Mouse (Mus musculus) stomach, embryonic 14.5 days (tissue): ENCODE measurements around the gene Tnrc6b. TPM values are rescaled to one million over a fixed set of nuclear protein-coding genes. Genes with fewer than 3 reads are reported as not detected.
A peak's percentile ranks its signal among the peaks of the same experiment; 100 is the strongest.

ENCODE experiments used
- ATAC-seq: fragments of 200-750 bp; cut with Nextera tagmentation; 2 replicates; pipeline ENCODE4 v1.8.0; 2017; ENCODE audit warnings: low read depth, moderate TSS enrichment; ENCODE audit not compliant: insufficient number of reproducible peaks, insufficient read depth, low FRiP score
- H3K27ac ChIP-seq: fragments of 300-500 bp; sonication (generic); 2 replicates; pipeline ENCODE4 v1.5.1; 2014; ENCODE audit warnings: mild to moderate bottlenecking, low read length, moderate library complexity, mixed read lengths
- H3K27me3 ChIP-seq: fragments of 300-500 bp; sonication (generic); 2 replicates; pipeline ENCODE4 v1.6.1; 2014; ENCODE audit warnings: low read length, control low read depth, mixed read lengths; ENCODE audit not compliant: control insufficient read depth, insufficient read depth
- H3K36me3 ChIP-seq: fragments of 300-500 bp; sonication (generic); 2 replicates; pipeline ENCODE4 v1.6.1; 2014; ENCODE audit warnings: mild to moderate bottlenecking, control low read depth, low read length, moderate library complexity, mixed read lengths; ENCODE audit not compliant: control insufficient read depth, insufficient read depth
- H3K4me1 ChIP-seq: fragments of 300-500 bp; sonication (generic); 2 replicates; pipeline ENCODE4 v1.6.1; 2014; ENCODE audit warnings: low read length, control low read depth, mixed read lengths; ENCODE audit not compliant: control insufficient read depth, insufficient read depth
- H3K4me2 ChIP-seq: fragments of 300-500 bp; sonication (generic); replicated peaks from 2 replicates; pipeline ENCODE4 v1.6.1; 2014; ENCODE audit warnings: low read depth, low read length, control low read depth
- H3K4me3 ChIP-seq: fragments of 300-500 bp; sonication (generic); 2 replicates; pipeline ENCODE4 v1.5.1; 2014; ENCODE audit warnings: low read depth, low read length, control low read depth
- H3K9ac ChIP-seq: fragments of 300-500 bp; sonication (generic); replicated peaks from 2 replicates; pipeline ENCODE4 v1.6.1; 2014; ENCODE audit warnings: low read depth, mild to moderate bottlenecking, control low read depth, low read length, moderate library complexity, mixed read lengths
- H3K9me3 ChIP-seq: fragments of 300-500 bp; sonication (generic); 2 replicates; pipeline ENCODE4 v1.6.1; 2016; ENCODE audit warnings: low read depth, low read length, control low read depth; ENCODE audit not compliant: control insufficient read depth
- WGBS: fragments of 180-500 bp; shearing (Covaris S2); extraction: QIAGEN DNeasy Blood & Tissue Kit; methylation state at CpG from one replicate; pipeline ENCODE4 v1.1.7; 2014; 5-methylcytosine and 5-hydroxymethylcytosine counted together
- polyA plus RNA-seq: library from polyadenylated mRNA; unstranded; fragments of >200 nt; fragmentation: Nextera tagmentation; extraction: Ambion mirVana; gene quantifications from 2 replicates; pipeline ENCODE4 v1.2.1, GENCODE M21; 2014

Gene Tnrc6b
- polyA plus RNA-seq, 1 experiment from 2014 or later: 25.5 TPM

- Histone ChIP-seq H3K27me3 (no peaks in the 10 kb centered on the region), H3K4me2 (no peak overlapping the region), H3K36me3 (no peaks in the 10 kb centered on the region), H3K4me3 (no peak overlapping the region), H3K9me3 (no peaks in the 10 kb centered on the region), H3K4me1 (peaks cover 29% of the 10 kb centered on the region; the same call in 1 of the 2 replicates), H3K27ac (no peak overlapping the region), H3K9ac (no peak overlapping the region)
- 49% methylated on average over 7 of the region's 7 CpGs for WGBS
- ATAC-seq: no peak
Measured at GRCm38 (mm10) chr15:80680347-80681030, 30.6 kb upstream of the Tnrc6b start.

- H3K9ac ChIP-seq: no peak overlapping the region
- ATAC-seq: no peak
Measured at GRCm38 (mm10) chr15:80681466-80681881, 29.6 kb upstream of the Tnrc6b start.

GRCm38 (mm10) chr15:80682343-80682742, 28.8 kb upstream of the Tnrc6b start:
- WGBS: 83% methylated on average over 8 of the region's 8 CpGs
- no peak for ATAC-seq
- H3K27ac ChIP-seq: peak overlapping the region; percentile 44; the same call in 1 of the 2 replicates

More at GRCm38 (mm10) chr15:80681466-80681881, 29.6 kb upstream of the Tnrc6b start:
- Histone ChIP-seq H3K4me3 (no peak overlapping the region), H3K9me3 (no peaks in the 10 kb centered on the region), H3K4me1 (peaks cover 29% of the 10 kb centered on the region; the same call in 1 of the 2 replicates), H3K4me2 (no peak overlapping the region), H3K27me3 (no peaks in the 10 kb centered on the region), H3K36me3 (no peaks in the 10 kb centered on the region), H3K27ac (no peak overlapping the region)
- 81% methylated on average over 4 of the region's 4 CpGs for WGBS

GRCm38 (mm10) chr15:80683151-80683550, 28.0 kb upstream of the Tnrc6b start:
- 66% methylated on average over 6 of the region's 6 CpGs for WGBS
- Histone ChIP-seq H3K9me3 (no peaks in the 10 kb centered on the region), H3K9ac (no peak overlapping the region), H3K27me3 (no peaks in the 10 kb centered on the region), H3K27ac (peak overlapping the region; percentile 44; the same call in 1 of the 2 replicates), H3K36me3 (no peaks in the 10 kb centered on the region), H3K4me3 (no peak overlapping the region), H3K4me2 (no peak overlapping the region), H3K4me1 (peaks cover 29% of the 10 kb centered on the region; the same call in 1 of the 2 replicates)
- ATAC-seq: peak; percentile 62; the same call in 1 of the 2 replicates

More at GRCm38 (mm10) chr15:80682343-80682742, 28.8 kb upstream of the Tnrc6b start:
- Histone ChIP-seq H3K4me1 (peaks cover 29% of the 10 kb centered on the region; the same call in 1 of the 2 replicates), H3K36me3 (no peaks in the 10 kb centered on the region), H3K27me3 (no peaks in the 10 kb centered on the region), H3K9me3 (no peaks in the 10 kb centered on the region), H3K4me3 (no peak overlapping the region), H3K9ac (no peak overlapping the region), H3K4me2 (no peak overlapping the region)

- no peak for ATAC-seq
- H3K9ac ChIP-seq: no peak overlapping the region
- H3K4me3 ChIP-seq: no peak overlapping the region
- H3K27ac ChIP-seq: no peak overlapping the region; the same call in 1 of the 2 replicates
- H3K4me2 ChIP-seq: no peak overlapping the region
- 55% methylated on average over 3 of the region's 3 CpGs for WGBS
- H3K9me3 ChIP-seq: no peaks in the 10 kb centered on the region
- peaks cover 29% of the 10 kb centered on the region; the same call in 1 of the 2 replicates for H3K4me1 ChIP-seq
- H3K27me3 ChIP-seq: no peaks in the 10 kb centered on the region
- no peaks in the 10 kb centered on the region for H3K36me3 ChIP-seq
Measured at GRCm38 (mm10) chr15:80683990-80684389, 27.1 kb upstream of the Tnrc6b start.

- Histone ChIP-seq H3K9me3 (no peaks in the 10 kb centered on the region), H3K27ac (no peak overlapping the region), H3K9ac (no peak overlapping the region), H3K4me1 (peaks cover 27% of the 10 kb centered on the region; the same call in 1 of the 2 replicates), H3K4me2 (no peak overlapping the region), H3K36me3 (no peaks in the 10 kb centered on the region), H3K27me3 (no peaks in the 10 kb centered on the region), H3K4me3 (no peak overlapping the region)
- WGBS: 29% methylated on average over 8 of the region's 8 CpGs
- ATAC-seq: no peak
Measured at GRCm38 (mm10) chr15:80684786-80685602, 26.1 kb upstream of the Tnrc6b start.

GRCm38 (mm10) chr15:80685603-80685895, 25.6 kb upstream of the Tnrc6b start:
- 19% methylated on average over 7 of the region's 7 CpGs for WGBS
- H3K27me3 ChIP-seq: no peaks in the 10 kb centered on the region

GRCm38 (mm10) chr15:80688536-80688935, 22.6 kb upstream of the Tnrc6b start:
- H3K27ac ChIP-seq: no peak overlapping the region
- WGBS: 68% methylated on average over 7 of the region's 7 CpGs
- H3K4me1 ChIP-seq: peaks cover 9% of the 10 kb centered on the region; the same call in 1 of the 2 replicates
- H3K4me3 ChIP-seq: no peak overlapping the region
- H3K27me3 ChIP-seq: no peaks in the 10 kb centered on the region
- no peak for ATAC-seq
- no peaks in the 10 kb centered on the region for H3K36me3 ChIP-seq
- no peak overlapping the region for H3K9ac ChIP-seq
- H3K4me2 ChIP-seq: no peak overlapping the region
- H3K9me3 ChIP-seq: no peaks in the 10 kb centered on the region

More at GRCm38 (mm10) chr15:80685603-80685895, 25.6 kb upstream of the Tnrc6b start:
- H3K4me2 ChIP-seq: no peak overlapping the region
- no peak overlapping the region for H3K9ac ChIP-seq
- no peaks in the 10 kb centered on the region for H3K9me3 ChIP-seq
- peaks cover 22% of the 10 kb centered on the region; the same call in 1 of the 2 replicates for H3K4me1 ChIP-seq
- no peak for ATAC-seq
- H3K4me3 ChIP-seq: no peak overlapping the region
- no peak overlapping the region for H3K27ac ChIP-seq
- no peaks in the 10 kb centered on the region for H3K36me3 ChIP-seq
